Mouse (Mus musculus) CH12.LX (cell line): Measurements from ENCODE around the gene Junb. TPM values are rescaled to one million over a fixed set of nuclear protein-coding genes. Genes with fewer than 3 reads are reported as not detected.

Source experiments
- DNase-seq: peaks from one replicate; pipeline ENCODE4 v3.0.0-alpha.2; 2013; ENCODE audit errors: extremely low read depth
- H3K27ac ChIP-seq: 2 replicates; pipeline ENCODE4 v1.5.1; 2012; ENCODE audit warnings: low read depth, mild to moderate bottlenecking, control low read depth, moderate library complexity; ENCODE audit not compliant: insufficient read depth
- H3K27me3 ChIP-seq: replicated peaks from 2 replicates; pipeline ENCODE3; 2012; ENCODE audit warnings: inconsistent platforms
- H3K36me3 ChIP-seq, 2 experiments: replicated peaks in 1 of 2; 2 replicates each; pipeline versions ENCODE3 to v1.6.1; 2012; ENCODE audit warnings: inconsistent platforms in 1 of 2, low read length in 1 of 2, mild to moderate bottlenecking in 1 of 2, mixed read lengths in 1 of 2, moderate library complexity in 1 of 2; ENCODE audit not compliant: control insufficient read depth in 1 of 2, insufficient read depth in 1 of 2
- H3K4me1 ChIP-seq, 2 experiments: 2 replicates each; pipeline ENCODE4 v1.6.1; 2012; ENCODE audit warnings: inconsistent platforms in 1 of 2, moderate library complexity in 1 of 2; ENCODE audit not compliant: insufficient read depth in 2 of 2, control insufficient read depth in 1 of 2
- H3K4me2 ChIP-seq: 2 replicates; pipeline ENCODE4 v1.6.1; 2012; ENCODE audit warnings: low read depth, mild to moderate bottlenecking, control low read depth; ENCODE audit not compliant: poor library complexity, insufficient read depth, severe bottlenecking
- H3K4me3 ChIP-seq, 3 experiments: fragments of 150-350 bp in 1 of 3; sonication (generic) in 1 of 3; replicated peaks in 1 of 3; 2 replicates each; pipeline versions ENCODE3 to v1.5.1; 2011 to 2012; ENCODE audit warnings: low read depth in 2 of 3, low read length in 2 of 3, mild to moderate bottlenecking in 2 of 3, moderate library complexity in 2 of 3, control low read depth in 1 of 3, improper control_type of control experiment in 1 of 3, inconsistent platforms in 1 of 3, mixed read lengths in 1 of 3; ENCODE audit not compliant: poor library complexity in 1 of 3
- H3K79me2 ChIP-seq: replicated peaks from 2 replicates; pipeline ENCODE4 v1.6.1; 2012; ENCODE audit warnings: mild to moderate bottlenecking, moderate library complexity; ENCODE audit not compliant: control insufficient read depth, poor library complexity, insufficient read depth, severe bottlenecking; ENCODE audit errors: extremely low read depth
- H3K9ac ChIP-seq: 2 replicates; pipeline ENCODE4 v1.6.1; 2012; ENCODE audit warnings: low read depth, mild to moderate bottlenecking, control low read depth, moderate library complexity; ENCODE audit not compliant: insufficient read depth
- H3K9me3 ChIP-seq: replicated peaks from 2 replicates; pipeline ENCODE3; 2012; ENCODE audit warnings: low read length, inconsistent platforms, mixed read lengths
- BHLHE40 ChIP-seq: IDR thresholded peaks from 2 replicates; pipeline ENCODE4 v1.6.1; 2011; ENCODE audit warnings: mild to moderate bottlenecking, low read depth, low read length, improper control_type of control experiment
- CHD1 ChIP-seq: IDR thresholded peaks from 2 replicates; pipeline ENCODE4 v1.6.1; 2012; ENCODE audit warnings: low read depth, low read length, improper control_type of control experiment, inconsistent platforms
- CHD2 ChIP-seq: IDR thresholded peaks from 2 replicates; pipeline ENCODE4 v1.6.1; 2011; ENCODE audit warnings: low read length, improper control_type of control experiment
- CTCF ChIP-seq, 2 experiments: IDR thresholded peaks in 1 of 2; conservative IDR thresholded peaks in 1 of 2; 2 replicates each; pipeline ENCODE4 v1.5.1; 2011 to 2012; ENCODE audit warnings: low read depth in 2 of 2, low read length in 2 of 2, improper control_type of control experiment in 1 of 2, inconsistent platforms in 1 of 2, mild to moderate bottlenecking in 1 of 2, moderate library complexity in 1 of 2
- E2F4 ChIP-seq: IDR thresholded peaks from 2 replicates; pipeline ENCODE4 v1.6.1; 2011; ENCODE audit warnings: low read depth, low read length, improper control_type of control experiment; ENCODE audit not compliant: insufficient replicate concordance
- ETS1 ChIP-seq: conservative IDR thresholded peaks from 2 replicates; pipeline ENCODE4 v1.6.1; 2012; ENCODE audit warnings: low read depth, mild to moderate bottlenecking, inconsistent platforms, low read length, improper control_type of control experiment, moderate library complexity
- JUN ChIP-seq: IDR thresholded peaks from 2 replicates; pipeline ENCODE4 v1.6.1; 2011; ENCODE audit warnings: low read depth, mild to moderate bottlenecking, low read length, improper control_type of control experiment, moderate library complexity; ENCODE audit not compliant: insufficient read depth
- KAT2A ChIP-seq: IDR thresholded peaks from 2 replicates; pipeline ENCODE4 v1.6.1; 2012; ENCODE audit warnings: low read length, improper control_type of control experiment, inconsistent platforms; ENCODE audit not compliant: insufficient replicate concordance
- MAFK ChIP-seq: IDR thresholded peaks from 2 replicates; pipeline ENCODE4 v1.6.1; 2011; ENCODE audit warnings: low read length, improper control_type of control experiment; ENCODE audit not compliant: insufficient replicate concordance
- MAX ChIP-seq: IDR thresholded peaks from 2 replicates; pipeline ENCODE4 v1.6.1; 2011; ENCODE audit warnings: low read length, improper control_type of control experiment
- MAZ ChIP-seq: IDR thresholded peaks from 2 replicates; pipeline ENCODE4 v1.6.1; 2012; ENCODE audit warnings: low read depth, mild to moderate bottlenecking, inconsistent platforms, low read length, improper control_type of control experiment, moderate library complexity
- MXI1 ChIP-seq: IDR thresholded peaks from 2 replicates; pipeline ENCODE4 v1.6.1; 2011; ENCODE audit warnings: mild to moderate bottlenecking, low read depth, low read length, improper control_type of control experiment
- MYC ChIP-seq: IDR thresholded peaks from 2 replicates; pipeline ENCODE4 v1.6.1; 2011; ENCODE audit warnings: low read depth, mild to moderate bottlenecking, improper control_type of control experiment, low read length
- NRF1 ChIP-seq: IDR thresholded peaks from 2 replicates; pipeline ENCODE4 v1.6.1; 2014; ENCODE audit warnings: low read depth, mild to moderate bottlenecking, inconsistent platforms, low read length, improper control_type of control experiment, moderate library complexity
- PAX5 ChIP-seq: IDR thresholded peaks from 2 replicates; pipeline ENCODE4 v1.6.1; 2012; ENCODE audit warnings: low read length, inconsistent platforms, mixed read lengths
- POLR2A ChIP-seq: IDR thresholded peaks from 2 replicates; pipeline ENCODE4 v1.6.1; 2011; ENCODE audit warnings: low read depth, mild to moderate bottlenecking, improper control_type of control experiment, low read length
- POLR2AphosphoS2 ChIP-seq: IDR thresholded peaks from 2 replicates; pipeline ENCODE4 v1.6.1; 2011; ENCODE audit warnings: low read depth, low read length, improper control_type of control experiment
- RAD21 ChIP-seq: IDR thresholded peaks from 2 replicates; pipeline ENCODE4 v1.6.1; 2011; ENCODE audit warnings: low read depth, mild to moderate bottlenecking, low read length, improper control_type of control experiment, moderate library complexity
- RCOR1 ChIP-seq: conservative IDR thresholded peaks from 2 replicates; pipeline ENCODE4 v1.6.1; 2012; ENCODE audit warnings: low read depth, mild to moderate bottlenecking, inconsistent platforms, low read length, improper control_type of control experiment
- SIN3A ChIP-seq: IDR thresholded peaks from 2 replicates; pipeline ENCODE4 v1.6.1; 2012; ENCODE audit warnings: low read length, improper control_type of control experiment, inconsistent platforms
- SMC3 ChIP-seq: IDR thresholded peaks from 2 replicates; pipeline ENCODE4 v1.6.1; 2011; ENCODE audit warnings: low read depth, low read length, improper control_type of control experiment
- TBP ChIP-seq: conservative IDR thresholded peaks from 2 replicates; pipeline ENCODE4 v1.6.1; 2011; ENCODE audit warnings: low read depth, low read length, improper control_type of control experiment
- UBTF ChIP-seq: IDR thresholded peaks from 2 replicates; pipeline ENCODE4 v1.6.1; 2012; ENCODE audit warnings: low read depth, mild to moderate bottlenecking, inconsistent platforms, low read length, improper control_type of control experiment, moderate library complexity
- USF1 ChIP-seq: IDR thresholded peaks from 2 replicates; pipeline ENCODE4 v1.6.1; 2014; ENCODE audit warnings: low read depth, mild to moderate bottlenecking, inconsistent platforms, low read length, improper control_type of control experiment
- ZC3H11A ChIP-seq: IDR thresholded peaks from 2 replicates; pipeline ENCODE4 v1.6.1; 2012; ENCODE audit warnings: low read depth, mild to moderate bottlenecking, inconsistent platforms, low read length, improper control_type of control experiment
- ZKSCAN1 ChIP-seq: IDR thresholded peaks from 2 replicates; pipeline ENCODE4 v1.6.1; 2012; ENCODE audit warnings: low read depth, inconsistent platforms, low read length, improper control_type of control experiment, borderline replicate concordance
- ZMIZ1 ChIP-seq: IDR thresholded peaks from 2 replicates; pipeline ENCODE4 v1.6.1; 2012; ENCODE audit warnings: low read depth, mild to moderate bottlenecking, inconsistent platforms, low read length, improper control_type of control experiment
- dilution Hi-C: fragments of 300-500 bp; cut with MboI; formaldehyde crosslinking; loops from 2 replicates; pipeline ENCODE4 v1.14.3; 2020; ENCODE audit warnings: low sequenced_read_pairs; ENCODE audit not compliant: extremely low pct_unique_long_range_greater_than_20kb, extremely low pct_ligation_motif_present
- in situ Hi-C: fragments of 300-500 bp; cut with MboI; formaldehyde crosslinking; loops from 3 replicates; pipeline ENCODE4 v1.14.3; 2019; ENCODE audit warnings: low sequenced_read_pairs, low pct_ligation_motif_present, low pct_unique_long_range_greater_than_20kb, mixed read lengths
- polyA plus RNA-seq: library from polyadenylated mRNA; unstranded; fragments of >175 nt; gene quantifications from 2 replicates; pipeline ENCODE4 v1.2.1, GENCODE M21; 2012; ENCODE audit warnings: low read depth; ENCODE audit not compliant: insufficient read length
- total RNA-seq, 2 experiments: library from RNA; depleted of rRNA; stranded (reverse); fragments of 300-350 nt in 1 of 2; fragments of >200 nt in 1 of 2; gene quantifications; 2 replicates each; pipeline ENCODE4 v1.2.3; 2012 to 2014

The Junb gene
- total and polyA plus RNA-seq, 3 experiments, result 63.4 to 342 (median 217) TPM

DNA sequence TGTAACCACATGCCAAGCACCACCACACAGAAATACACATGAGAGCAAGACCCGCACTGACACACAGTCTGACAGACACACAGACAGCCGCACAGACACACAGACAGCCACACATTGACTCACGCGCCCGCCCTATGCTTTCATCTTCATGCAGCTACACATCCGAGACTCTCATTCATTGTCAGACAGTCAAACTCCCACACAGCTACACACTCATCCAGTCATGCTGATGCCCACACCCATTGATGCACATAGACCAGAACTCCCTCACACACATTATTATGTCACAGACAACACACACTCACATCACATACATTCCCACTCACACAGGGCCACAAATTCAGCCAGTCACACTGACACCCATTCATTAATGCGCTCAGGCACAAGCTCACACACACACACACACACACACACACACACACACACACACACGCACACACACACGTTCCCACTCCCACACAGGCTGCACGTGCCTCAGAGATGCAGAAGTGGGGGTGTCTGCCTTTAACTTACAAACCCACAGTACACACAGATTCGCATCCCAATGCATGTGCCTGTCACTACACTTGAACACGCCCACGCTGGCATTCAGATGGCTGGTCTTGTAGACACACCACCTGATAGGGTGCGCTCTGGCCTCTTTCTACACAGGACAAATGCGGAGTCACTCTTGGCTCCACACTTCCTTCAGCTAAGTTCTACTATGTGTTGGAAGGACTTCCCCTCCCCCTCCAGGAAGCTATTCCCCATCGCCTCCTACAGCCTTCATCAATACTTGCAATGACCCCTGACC is 44.6 kb downstream of the Junb start:
- in situ Hi-C loops (no loop called here), dilution Hi-C loops (no loop called here)
- no peak for TF ChIP-seq MXI1
- no peak for TF ChIP-seq BHLHE40
- no peak for TF ChIP-seq TBP
- TF ChIP-seq ZKSCAN1, result no peak
- no peak for TF ChIP-seq MYC
- TF ChIP-seq ZC3H11A, result no peak
- no peak for TF ChIP-seq CTCF (conservative IDR thresholded peaks at IDR 0.05 in 1 of 2, IDR thresholded peaks at IDR 0.05 in 1 of 2; ENCODE audit: low read depth in 2 of 2, low read length in 2 of 2)
- TF ChIP-seq SIN3A, result no peak
- no peak for TF ChIP-seq RCOR1
- no peak for TF ChIP-seq CHD1
- no peak for TF ChIP-seq USF1
- no peak for TF ChIP-seq POLR2AphosphoS2
- TF ChIP-seq SMC3, result no peak
- no peak for TF ChIP-seq RAD21
- no peak for TF ChIP-seq KAT2A
- TF ChIP-seq ZMIZ1, result no peak
- no peak for TF ChIP-seq MAZ
- TF ChIP-seq MAFK, result no peak
- no peak for DNase-seq
- Histone ChIP-seq H3K27me3 (peaks cover 77% of the 10 kb centered on the region), H3K9me3 (no peaks in the 10 kb centered on the region), H3K4me2 (no peak overlapping the region), H3K27ac (no peak overlapping the region), H3K9ac (no peak overlapping the region), H3K4me3 (no peak overlapping the region), H3K36me3 (no peaks in the 10 kb centered on the region), H3K79me2 (no peaks in the 10 kb centered on the region), H3K4me1 (peaks cover 21 to 25% of the 10 kb centered on the region in 2 experiments)

DNA sequence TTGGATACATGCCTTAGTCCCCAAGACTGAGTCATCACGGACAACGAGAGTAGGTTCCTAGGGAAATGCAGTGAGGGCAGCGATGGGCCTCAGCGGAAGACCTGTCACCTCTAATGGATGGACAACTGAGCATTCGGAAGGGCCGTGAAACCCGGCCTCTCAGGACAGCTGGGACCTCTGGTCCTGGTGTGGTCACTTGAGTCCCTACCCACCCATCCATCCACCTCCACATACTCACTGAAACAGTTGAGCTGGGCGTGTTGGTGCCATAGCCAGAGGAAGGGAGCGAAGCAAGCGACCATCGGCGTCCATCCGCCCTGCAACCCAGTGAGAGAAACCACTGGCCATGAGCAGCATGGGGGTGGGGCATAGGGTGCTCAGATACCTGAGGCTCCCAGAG is 47.9 kb downstream of the Junb start:
- H3K36me3 ChIP-seq, result no peaks in the 10 kb centered on the region
- TF ChIP-seq PAX5 (no peak), MAX (no peak), SIN3A (no peak), MAZ (no peak), POLR2A (no peak), UBTF (no peak), CHD2 (no peak), E2F4 (no peak), NRF1 (no peak), TBP (no peak), JUN (no peak), ETS1 (no peak)
- DNase-seq, result no peak
- dilution Hi-C loops (no loop called here), in situ Hi-C loops (no loop called here)
- no peak overlapping the region for H3K27ac ChIP-seq
- H3K9me3 ChIP-seq, result no peaks in the 10 kb centered on the region
- peaks cover 57% of the 10 kb centered on the region for H3K27me3 ChIP-seq
- H3K9ac ChIP-seq, result no peak overlapping the region
- H3K4me3 ChIP-seq, result no peak overlapping the region
- no peaks in the 10 kb centered on the region for H3K79me2 ChIP-seq
- no peak overlapping the region for H3K4me2 ChIP-seq
- H3K4me1 ChIP-seq, result peaks cover 15 to 19% of the 10 kb centered on the region in 2 experiments
